Mouse (Mus musculus): Measurements from ENCODE around the gene Stat1.

Stat1 gene

DNA sequence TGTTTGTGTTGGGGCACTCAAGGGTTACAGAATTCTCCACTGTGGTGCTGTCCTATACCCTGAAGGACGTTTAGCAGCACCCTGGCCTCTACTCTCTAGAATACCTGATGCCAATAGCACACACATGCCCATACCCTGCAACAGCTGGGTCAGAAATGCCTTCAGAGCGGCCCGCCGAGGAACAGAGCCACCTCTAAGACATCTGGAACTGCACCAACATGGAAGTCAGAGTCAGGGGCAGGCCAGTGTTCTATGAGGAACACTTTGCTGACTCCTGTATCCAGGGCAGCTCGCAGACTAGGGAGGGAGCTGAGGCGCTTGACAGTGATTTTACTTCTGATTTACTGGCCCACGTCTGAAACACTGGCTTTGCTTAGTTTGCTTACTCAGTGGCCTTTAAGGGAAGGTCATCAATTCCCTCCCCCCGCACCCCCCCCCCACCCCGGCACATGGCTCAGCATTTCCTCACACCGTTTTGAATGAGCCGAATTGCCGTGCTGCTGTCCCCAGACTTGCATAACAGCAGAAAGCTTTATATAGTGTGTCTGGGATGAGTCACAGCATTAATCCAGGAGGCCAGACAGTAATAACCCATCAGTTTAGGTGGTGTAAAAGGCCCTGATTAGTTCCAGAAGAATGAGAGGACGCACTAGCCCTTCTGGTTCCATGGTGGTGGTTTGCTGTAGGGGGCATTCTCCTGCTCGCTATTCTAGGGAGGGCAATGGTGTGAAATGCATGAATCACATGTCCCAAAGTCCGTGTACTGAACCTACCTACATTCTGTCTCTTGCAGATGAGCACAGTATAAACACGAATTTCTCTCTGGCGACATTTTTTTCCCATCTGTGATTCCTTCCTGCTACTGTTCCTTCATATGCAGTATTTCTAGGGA, 39.5 kb downstream of the Stat1 start:
- intact Hi-C loops (cut with DNase I) = loop anchor here (5.0 kb wide), 1 partner anchor 74 kb away; the partner anchor contains the start of gene Gls

DNA sequence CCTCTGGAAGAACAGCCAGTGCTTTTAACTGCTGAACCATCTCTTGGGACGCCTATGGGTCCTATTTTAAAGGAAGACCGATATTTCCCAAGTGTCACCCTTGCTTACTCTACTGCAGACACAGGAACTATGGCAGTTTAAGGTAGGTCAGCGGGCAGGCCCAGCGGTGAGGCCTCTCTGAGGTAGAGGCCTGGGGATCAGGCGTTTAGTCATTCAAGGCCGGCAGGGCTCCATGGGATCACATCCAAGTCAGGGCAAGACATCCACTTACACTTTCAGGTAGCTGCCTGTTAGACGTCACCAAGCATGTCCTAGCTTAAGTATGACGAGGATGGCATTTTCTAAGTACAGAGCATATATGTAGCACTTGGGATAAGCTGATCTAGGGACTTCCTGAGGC, 41.9 kb downstream of the Stat1 start:
- intact Hi-C loops (cut with DNase I) = no loop called here

DNA sequence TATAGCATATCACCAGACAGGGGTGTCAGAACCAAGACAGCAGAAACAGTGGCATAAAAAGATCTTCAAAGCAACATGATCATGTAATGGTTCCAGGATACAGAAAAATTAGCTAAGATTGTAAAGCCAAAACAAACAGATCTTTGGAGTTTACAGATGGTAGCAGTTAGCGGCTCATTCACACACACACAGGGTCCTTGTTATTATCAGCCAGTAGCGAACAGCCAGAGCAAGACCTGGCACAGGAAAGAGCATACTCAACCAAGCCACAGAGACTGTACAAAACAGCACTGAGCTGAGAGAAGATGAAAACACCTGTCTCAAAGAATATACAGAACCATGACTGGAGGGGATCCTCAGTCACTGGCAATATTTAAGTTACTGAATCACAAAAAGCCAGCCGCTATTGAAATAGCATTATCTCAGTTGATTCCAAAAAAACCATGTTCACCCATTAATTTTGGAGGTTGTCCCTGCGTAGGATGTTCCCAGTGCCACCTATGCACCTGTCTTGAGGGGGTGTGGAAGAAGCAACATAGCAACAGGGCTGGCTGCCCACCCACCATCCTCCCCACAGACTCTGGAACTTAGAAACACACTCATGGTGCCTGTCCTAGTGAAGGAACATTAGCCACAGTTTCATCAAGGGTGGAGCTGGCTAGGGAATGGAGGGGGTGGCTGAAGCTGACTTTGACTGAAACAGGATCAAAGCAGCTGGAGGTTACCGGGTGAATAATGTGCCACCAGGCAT, 44.6 kb downstream of the Stat1 start:
- intact Hi-C loops (cut with DNase I) = no loop called here

GRCm38 (mm10) chr1:52166652-52167220, 47.5 kb downstream of the Stat1 start:
- intact Hi-C loops (cut with DNase I) = no loop called here

DNA sequence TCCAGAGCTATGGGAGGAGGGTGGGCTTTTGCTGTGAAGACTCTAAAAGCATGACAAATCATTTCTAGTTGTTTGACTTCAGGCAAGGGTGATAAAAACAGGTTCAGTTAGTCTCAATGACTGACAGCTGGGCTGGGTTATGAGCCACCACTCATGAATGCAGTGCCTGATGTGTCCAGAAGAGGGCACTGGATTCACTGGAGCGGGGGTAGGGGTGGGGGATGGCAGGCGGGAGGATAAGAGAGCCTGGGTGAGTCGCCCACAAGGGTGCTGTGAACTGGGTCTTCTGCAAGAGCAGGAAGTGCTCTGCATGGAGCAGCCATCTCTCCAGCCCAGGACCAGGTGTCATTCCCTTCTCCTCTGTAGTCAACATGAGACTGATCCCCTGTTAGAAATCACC, 50.8 kb downstream of the Stat1 start:
- intact Hi-C loops (cut with DNase I) = loop anchor here (10.0 kb wide), 1 partner anchor 95 kb away; no protein-coding TSS in a partner anchor

- intact Hi-C loops (cut with DNase I) = loop anchor here (10.0 kb wide), 1 partner anchor 94 kb away; no protein-coding TSS in a partner anchor
Measured at GRCm38 (mm10) chr1:52170747-52171146, 51.5 kb downstream of the Stat1 start.

DNA sequence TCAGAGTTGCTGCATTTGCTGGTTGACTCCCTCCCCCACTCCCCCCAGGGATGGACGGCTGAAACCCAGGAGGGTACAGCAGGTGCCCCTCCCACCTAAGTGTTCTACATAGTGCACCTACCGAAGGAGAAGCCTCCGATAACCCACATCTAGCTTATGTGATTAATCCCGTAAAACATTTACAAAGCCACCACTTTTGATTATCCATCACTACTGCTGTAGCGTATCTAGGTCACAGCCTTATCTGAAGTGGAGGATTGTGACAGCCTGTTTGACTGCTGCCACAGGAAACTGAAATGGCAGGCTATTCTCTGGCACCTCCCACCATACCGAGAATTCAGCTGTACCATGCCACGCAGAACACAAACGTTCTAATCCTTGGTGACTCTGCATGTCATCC, 52.0 kb downstream of the Stat1 start:
- intact Hi-C loops (cut with DNase I) = loop anchor here (10.0 kb wide), 1 partner anchor 94 kb away; no protein-coding TSS in a partner anchor

- intact Hi-C loops (cut with DNase I) = loop anchor here (10.0 kb wide), 1 partner anchor 89 kb away; no protein-coding TSS in a partner anchor
Measured at GRCm38 (mm10) chr1:52175321-52175720, 56.1 kb downstream of the Stat1 start.

- intact Hi-C loops (cut with DNase I) = loop anchor here (10.0 kb wide), 1 partner anchor 89 kb away; no protein-coding TSS in a partner anchor
Measured at GRCm38 (mm10) chr1:52175983-52176382, 56.7 kb downstream of the Stat1 start.

DNA sequence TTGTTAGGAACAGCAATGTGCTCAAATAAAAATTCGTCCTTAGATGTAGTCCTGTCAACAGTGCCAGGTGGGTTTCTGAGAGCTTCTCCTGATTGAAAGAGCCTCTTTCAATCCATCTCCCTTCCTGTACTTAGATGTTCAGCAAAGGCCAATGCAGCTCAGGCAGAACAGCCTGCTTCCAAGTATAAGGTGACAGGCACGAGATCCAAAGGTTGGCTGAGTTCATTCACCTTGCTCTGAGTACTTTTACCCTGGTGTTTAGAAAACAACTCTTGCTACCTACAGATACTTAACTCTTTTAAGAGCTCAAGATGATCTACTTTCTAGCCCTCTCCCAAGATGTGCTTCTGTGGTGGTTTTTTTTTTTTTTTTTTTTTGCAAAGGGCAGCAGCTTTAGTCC, 57.8 kb downstream of the Stat1 start:
- intact Hi-C loops (cut with DNase I) = loop anchor here (10.0 kb wide), 1 partner anchor 88 kb away; no protein-coding TSS in a partner anchor

DNA sequence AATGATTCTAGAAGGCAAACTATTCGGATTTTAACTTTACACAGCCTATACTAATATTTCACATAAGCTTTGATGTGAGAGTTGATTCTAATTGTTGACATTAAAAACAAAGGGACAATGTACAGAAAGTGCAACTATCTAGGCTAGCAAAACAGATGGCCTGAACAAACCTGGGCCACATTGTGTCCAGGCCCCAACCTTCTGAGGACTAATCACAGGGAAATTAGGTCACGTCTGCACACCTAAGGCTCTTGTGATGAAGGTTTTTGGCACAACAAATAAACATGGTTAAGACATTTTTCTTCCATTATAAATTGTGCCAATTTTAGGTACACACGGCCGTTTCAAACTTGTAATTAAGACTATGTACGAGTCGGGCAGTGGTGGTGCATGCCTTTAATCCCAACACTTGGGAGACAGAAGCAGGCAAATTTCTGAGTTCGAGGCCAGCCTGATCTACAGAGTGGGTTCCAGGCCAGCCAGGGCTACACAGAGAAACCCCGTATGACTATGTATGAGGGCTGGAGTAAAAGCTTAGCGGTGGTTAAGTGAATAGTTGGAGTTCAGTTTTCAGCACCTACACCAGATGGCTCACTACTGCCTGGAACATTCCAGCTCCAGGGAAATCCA, 60.8 kb downstream of the Stat1 start:
- intact Hi-C loops (cut with DNase I) = loop anchor here (10.0 kb wide), 1 partner anchor 85 kb away; no protein-coding TSS in a partner anchor

- intact Hi-C loops (cut with DNase I) = no loop called here
Measured at GRCm38 (mm10) chr1:52181994-52182393, 62.8 kb downstream of the Stat1 start.

DNA sequence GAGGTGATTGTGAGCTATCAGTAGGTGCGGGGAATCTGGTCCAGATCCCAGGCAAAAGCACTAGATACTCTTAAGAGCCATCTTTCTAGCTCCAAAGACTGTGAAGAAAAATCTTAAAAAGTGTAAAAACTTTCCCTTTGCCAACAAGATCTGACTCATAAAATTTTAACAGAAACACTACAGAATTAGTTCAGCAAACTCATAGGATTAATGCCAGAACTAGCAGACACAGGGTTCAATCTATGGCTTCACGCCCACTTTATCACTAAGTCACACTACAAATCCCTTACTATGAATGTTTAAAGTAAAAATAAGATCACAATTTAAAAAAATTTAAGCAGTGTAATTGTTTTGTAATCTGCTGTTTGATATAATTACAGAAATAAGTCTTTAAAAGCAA, 63.8 kb downstream of the Stat1 start:
- intact Hi-C loops (cut with DNase I) = no loop called here
